Mouse (Mus musculus) CH12.LX (cell line): ENCODE results near the gene 4932438H23Rik. TPM values are rescaled to one million over a fixed set of nuclear protein-coding genes. Genes with fewer than 3 reads are reported as not detected.

Experiments
- DNase-seq: peaks from one replicate; pipeline ENCODE4 v3.0.0-alpha.2; 2013; ENCODE audit errors: extremely low read depth
- H3K27ac ChIP-seq: 2 replicates; pipeline ENCODE4 v1.5.1; 2012; ENCODE audit warnings: low read depth, mild to moderate bottlenecking, control low read depth, moderate library complexity; ENCODE audit not compliant: insufficient read depth
- H3K27me3 ChIP-seq: replicated peaks from 2 replicates; pipeline ENCODE3; 2012; ENCODE audit warnings: inconsistent platforms
- H3K36me3 ChIP-seq, 2 experiments: replicated peaks in 1 of 2; 2 replicates each; pipeline versions ENCODE3 to v1.6.1; 2012; ENCODE audit warnings: inconsistent platforms in 1 of 2, low read length in 1 of 2, mild to moderate bottlenecking in 1 of 2, mixed read lengths in 1 of 2, moderate library complexity in 1 of 2; ENCODE audit not compliant: control insufficient read depth in 1 of 2, insufficient read depth in 1 of 2
- H3K4me1 ChIP-seq, 2 experiments: 2 replicates each; pipeline ENCODE4 v1.6.1; 2012; ENCODE audit warnings: inconsistent platforms in 1 of 2, moderate library complexity in 1 of 2; ENCODE audit not compliant: insufficient read depth in 2 of 2, control insufficient read depth in 1 of 2
- H3K4me2 ChIP-seq: 2 replicates; pipeline ENCODE4 v1.6.1; 2012; ENCODE audit warnings: low read depth, mild to moderate bottlenecking, control low read depth; ENCODE audit not compliant: poor library complexity, insufficient read depth, severe bottlenecking
- H3K4me3 ChIP-seq, 3 experiments: fragments of 150-350 bp in 1 of 3; sonication (generic) in 1 of 3; replicated peaks in 1 of 3; 2 replicates each; pipeline versions ENCODE3 to v1.5.1; 2011 to 2012; ENCODE audit warnings: low read depth in 2 of 3, low read length in 2 of 3, mild to moderate bottlenecking in 2 of 3, moderate library complexity in 2 of 3, control low read depth in 1 of 3, improper control_type of control experiment in 1 of 3, inconsistent platforms in 1 of 3, mixed read lengths in 1 of 3; ENCODE audit not compliant: poor library complexity in 1 of 3
- H3K79me2 ChIP-seq: replicated peaks from 2 replicates; pipeline ENCODE4 v1.6.1; 2012; ENCODE audit warnings: mild to moderate bottlenecking, moderate library complexity; ENCODE audit not compliant: control insufficient read depth, poor library complexity, insufficient read depth, severe bottlenecking; ENCODE audit errors: extremely low read depth
- H3K9ac ChIP-seq: 2 replicates; pipeline ENCODE4 v1.6.1; 2012; ENCODE audit warnings: low read depth, mild to moderate bottlenecking, control low read depth, moderate library complexity; ENCODE audit not compliant: insufficient read depth
- H3K9me3 ChIP-seq: replicated peaks from 2 replicates; pipeline ENCODE3; 2012; ENCODE audit warnings: low read length, inconsistent platforms, mixed read lengths
- CHD1 ChIP-seq: IDR thresholded peaks from 2 replicates; pipeline ENCODE4 v1.6.1; 2012; ENCODE audit warnings: low read depth, low read length, improper control_type of control experiment, inconsistent platforms
- CHD2 ChIP-seq: IDR thresholded peaks from 2 replicates; pipeline ENCODE4 v1.6.1; 2011; ENCODE audit warnings: low read length, improper control_type of control experiment
- CTCF ChIP-seq, 2 experiments: IDR thresholded peaks in 1 of 2; conservative IDR thresholded peaks in 1 of 2; 2 replicates each; pipeline ENCODE4 v1.5.1; 2011 to 2012; ENCODE audit warnings: low read depth in 2 of 2, low read length in 2 of 2, improper control_type of control experiment in 1 of 2, inconsistent platforms in 1 of 2, mild to moderate bottlenecking in 1 of 2, moderate library complexity in 1 of 2
- GABPA ChIP-seq: IDR thresholded peaks from 2 replicates; pipeline ENCODE4 v1.6.1; 2012; ENCODE audit warnings: low read depth, low read length, improper control_type of control experiment, inconsistent platforms; ENCODE audit not compliant: insufficient replicate concordance
- HCFC1 ChIP-seq: IDR thresholded peaks from 2 replicates; pipeline ENCODE4 v1.6.1; 2012; ENCODE audit warnings: low read depth, mild to moderate bottlenecking, inconsistent platforms, low read length, improper control_type of control experiment
- JUN ChIP-seq: IDR thresholded peaks from 2 replicates; pipeline ENCODE4 v1.6.1; 2011; ENCODE audit warnings: low read depth, mild to moderate bottlenecking, low read length, improper control_type of control experiment, moderate library complexity; ENCODE audit not compliant: insufficient read depth
- KAT2A ChIP-seq: IDR thresholded peaks from 2 replicates; pipeline ENCODE4 v1.6.1; 2012; ENCODE audit warnings: low read length, improper control_type of control experiment, inconsistent platforms; ENCODE audit not compliant: insufficient replicate concordance
- MAZ ChIP-seq: IDR thresholded peaks from 2 replicates; pipeline ENCODE4 v1.6.1; 2012; ENCODE audit warnings: low read depth, mild to moderate bottlenecking, inconsistent platforms, low read length, improper control_type of control experiment, moderate library complexity
- MXI1 ChIP-seq: IDR thresholded peaks from 2 replicates; pipeline ENCODE4 v1.6.1; 2011; ENCODE audit warnings: mild to moderate bottlenecking, low read depth, low read length, improper control_type of control experiment
- NELFE ChIP-seq: IDR thresholded peaks from 2 replicates; pipeline ENCODE4 v1.6.1; 2011; ENCODE audit warnings: low read depth, low read length, improper control_type of control experiment
- NRF1 ChIP-seq: IDR thresholded peaks from 2 replicates; pipeline ENCODE4 v1.6.1; 2014; ENCODE audit warnings: low read depth, mild to moderate bottlenecking, inconsistent platforms, low read length, improper control_type of control experiment, moderate library complexity
- PAX5 ChIP-seq: IDR thresholded peaks from 2 replicates; pipeline ENCODE4 v1.6.1; 2012; ENCODE audit warnings: low read length, inconsistent platforms, mixed read lengths
- POLR2A ChIP-seq: IDR thresholded peaks from 2 replicates; pipeline ENCODE4 v1.6.1; 2011; ENCODE audit warnings: low read depth, mild to moderate bottlenecking, improper control_type of control experiment, low read length
- POLR2AphosphoS2 ChIP-seq: IDR thresholded peaks from 2 replicates; pipeline ENCODE4 v1.6.1; 2011; ENCODE audit warnings: low read depth, low read length, improper control_type of control experiment
- RAD21 ChIP-seq: IDR thresholded peaks from 2 replicates; pipeline ENCODE4 v1.6.1; 2011; ENCODE audit warnings: low read depth, mild to moderate bottlenecking, low read length, improper control_type of control experiment, moderate library complexity
- RCOR1 ChIP-seq: conservative IDR thresholded peaks from 2 replicates; pipeline ENCODE4 v1.6.1; 2012; ENCODE audit warnings: low read depth, mild to moderate bottlenecking, inconsistent platforms, low read length, improper control_type of control experiment
- SIN3A ChIP-seq: IDR thresholded peaks from 2 replicates; pipeline ENCODE4 v1.6.1; 2012; ENCODE audit warnings: low read length, improper control_type of control experiment, inconsistent platforms
- SMC3 ChIP-seq: IDR thresholded peaks from 2 replicates; pipeline ENCODE4 v1.6.1; 2011; ENCODE audit warnings: low read depth, low read length, improper control_type of control experiment
- TCF12 ChIP-seq: IDR thresholded peaks from 2 replicates; pipeline ENCODE4 v1.6.1; 2014; ENCODE audit warnings: low read depth, mild to moderate bottlenecking, inconsistent platforms, low read length, improper control_type of control experiment
- USF1 ChIP-seq: IDR thresholded peaks from 2 replicates; pipeline ENCODE4 v1.6.1; 2014; ENCODE audit warnings: low read depth, mild to moderate bottlenecking, inconsistent platforms, low read length, improper control_type of control experiment
- ZC3H11A ChIP-seq: IDR thresholded peaks from 2 replicates; pipeline ENCODE4 v1.6.1; 2012; ENCODE audit warnings: low read depth, mild to moderate bottlenecking, inconsistent platforms, low read length, improper control_type of control experiment
- ZKSCAN1 ChIP-seq: IDR thresholded peaks from 2 replicates; pipeline ENCODE4 v1.6.1; 2012; ENCODE audit warnings: low read depth, inconsistent platforms, low read length, improper control_type of control experiment, borderline replicate concordance
- ZMIZ1 ChIP-seq: IDR thresholded peaks from 2 replicates; pipeline ENCODE4 v1.6.1; 2012; ENCODE audit warnings: low read depth, mild to moderate bottlenecking, inconsistent platforms, low read length, improper control_type of control experiment
- ZNF384 ChIP-seq: IDR thresholded peaks from 2 replicates; pipeline ENCODE4 v1.6.1; 2012; ENCODE audit warnings: low read depth, low read length, improper control_type of control experiment, inconsistent platforms
- dilution Hi-C: fragments of 300-500 bp; cut with MboI; formaldehyde crosslinking; loops from 2 replicates; pipeline ENCODE4 v1.14.3; 2020; ENCODE audit warnings: low sequenced_read_pairs; ENCODE audit not compliant: extremely low pct_unique_long_range_greater_than_20kb, extremely low pct_ligation_motif_present
- in situ Hi-C: fragments of 300-500 bp; cut with MboI; formaldehyde crosslinking; loops from 3 replicates; pipeline ENCODE4 v1.14.3; 2019; ENCODE audit warnings: low sequenced_read_pairs, low pct_ligation_motif_present, low pct_unique_long_range_greater_than_20kb, mixed read lengths
- polyA plus RNA-seq: library from polyadenylated mRNA; unstranded; fragments of >175 nt; gene quantifications from 2 replicates; pipeline ENCODE4 v1.2.1, GENCODE M21; 2012; ENCODE audit warnings: low read depth; ENCODE audit not compliant: insufficient read length
- total RNA-seq, 2 experiments: library from RNA; depleted of rRNA; stranded (reverse); fragments of 300-350 nt in 1 of 2; fragments of >200 nt in 1 of 2; gene quantifications; 2 replicates each; pipeline ENCODE4 v1.2.3; 2012 to 2014

Gene 4932438H23Rik
- total and polyA plus RNA-seq, 3 experiments = not detected

DNA sequence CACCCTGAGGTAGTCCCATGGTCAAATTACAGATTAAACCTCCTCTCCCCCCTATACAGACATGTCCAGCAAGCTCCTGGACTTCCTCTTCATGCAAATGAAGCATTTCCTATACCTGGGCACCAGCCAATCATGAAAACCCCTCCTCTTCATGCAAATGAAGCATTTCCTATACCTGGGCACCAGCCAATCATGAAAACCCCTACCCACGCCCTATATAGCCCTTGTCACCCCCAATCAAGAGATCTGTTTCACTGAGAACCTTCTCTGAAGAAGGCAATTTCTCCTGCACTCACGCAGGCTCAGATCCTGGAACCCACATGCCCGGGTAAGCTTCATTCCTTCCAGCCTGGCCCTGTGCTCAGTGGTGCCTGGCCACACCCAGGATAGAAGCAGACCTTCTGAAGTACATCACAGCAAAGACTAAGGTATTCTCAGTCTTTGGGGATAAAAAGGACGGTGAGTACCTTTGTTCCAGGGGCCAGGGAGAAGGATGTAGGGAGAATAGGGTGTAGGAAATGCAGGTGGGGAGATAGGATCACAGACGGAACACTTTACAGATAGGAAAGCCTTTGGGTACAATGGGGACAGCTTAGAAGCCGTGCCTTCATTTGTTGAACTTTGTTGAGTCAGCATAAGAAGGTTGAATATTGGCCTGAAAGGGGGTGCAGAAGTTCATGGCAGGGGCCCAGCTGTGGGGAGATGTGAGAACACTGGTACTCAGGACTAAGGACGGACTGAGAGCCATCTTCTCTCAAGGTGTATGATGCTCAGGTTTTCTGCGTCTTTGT, 32.0 kb upstream of the 4932438H23Rik start:
- H3K36me3 ChIP-seq = no peaks in the 10 kb centered on the region
- no peak overlapping the region for H3K27ac ChIP-seq
- peaks cover 81% of the 10 kb centered on the region for H3K27me3 ChIP-seq
- no peaks in the 10 kb centered on the region for H3K9me3 ChIP-seq
- H3K4me3 ChIP-seq = no peak overlapping the region
- TF ChIP-seq ZC3H11A (no peak), POLR2A (no peak), RCOR1 (no peak), RAD21 (no peak), CHD1 (no peak), KAT2A (no peak), POLR2AphosphoS2 (no peak), NRF1 (no peak), SMC3 (no peak), ZNF384 (no peak), TCF12 (no peak), NELFE (no peak), ZKSCAN1 (no peak), PAX5 (no peak), SIN3A (no peak), GABPA (no peak), CHD2 (no peak), CTCF (conservative IDR thresholded peaks at IDR 0.05 in 1 of 2, IDR thresholded peaks at IDR 0.05 in 1 of 2; ENCODE audit: low read depth in 2 of 2, low read length in 2 of 2) (no peak)
- TF ChIP-seq, all 38 proteins: peak for 0
- in situ Hi-C loops (no loop called here), dilution Hi-C loops (no loop called here)
- DNase-seq = no peak
- Histone ChIP-seq H3K4me1 (peaks cover 9 to 10% of the 10 kb centered on the region in 2 experiments), H3K79me2 (no peaks in the 10 kb centered on the region), H3K4me2 (no peak overlapping the region), H3K9ac (no peak overlapping the region)

DNA sequence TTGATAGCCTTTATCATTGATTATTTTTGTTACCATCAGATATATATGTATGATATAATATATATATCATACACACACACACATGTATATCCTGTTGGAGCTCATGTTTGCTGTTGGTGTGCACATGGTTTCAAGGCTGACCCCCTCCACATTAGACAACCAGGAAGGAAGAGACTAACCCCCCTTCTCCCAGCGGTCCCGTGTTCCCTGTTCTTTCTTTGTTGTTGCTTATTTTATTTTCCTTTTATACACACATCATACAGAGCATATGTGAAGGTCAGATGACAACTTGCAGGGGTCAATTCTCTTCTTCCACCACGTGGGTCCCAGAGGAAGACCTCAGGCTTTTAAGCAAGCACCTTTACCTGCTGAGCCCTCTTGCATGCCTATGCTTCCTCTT, 29.3 kb upstream of the 4932438H23Rik start:
- H3K4me3 ChIP-seq = no peak overlapping the region
- H3K27ac ChIP-seq = no peak overlapping the region
- no peaks in the 10 kb centered on the region for H3K79me2 ChIP-seq
- dilution Hi-C loops (no loop called here), in situ Hi-C loops (no loop called here)
- peaks cover 9 to 10% of the 10 kb centered on the region in 2 experiments for H3K4me1 ChIP-seq
- TF ChIP-seq RAD21 (no peak), MAZ (no peak), NRF1 (no peak), POLR2A (no peak), ZKSCAN1 (no peak), CHD2 (no peak), SIN3A (no peak), MXI1 (no peak), HCFC1 (no peak), ZMIZ1 (no peak), CHD1 (no peak), POLR2AphosphoS2 (no peak), USF1 (no peak), JUN (no peak), CTCF (conservative IDR thresholded peaks at IDR 0.05 in 1 of 2, IDR thresholded peaks at IDR 0.05 in 1 of 2; ENCODE audit: low read depth in 2 of 2, low read length in 2 of 2) (no peak)
- H3K9ac ChIP-seq = no peak overlapping the region
- no peak for DNase-seq
- no peaks in the 10 kb centered on the region for H3K36me3 ChIP-seq
- H3K4me2 ChIP-seq = no peak overlapping the region
- peaks cover under 1% of the 10 kb centered on the region for H3K9me3 ChIP-seq
- peaks cover 81% of the 10 kb centered on the region for H3K27me3 ChIP-seq
